Mouse (Mus musculus): ENCODE results near the gene 9930021J03Rik. TPM values are rescaled to one million over a fixed set of nuclear protein-coding genes. Genes with fewer than 3 reads are reported as not detected.

9930021J03Rik gene
- 10 to 100 TPM; 37.2 to 47.7 (median 42.8) TPM for total RNA-seq (2022)

- DNase-seq (ENCODE audit: low spot score in 2 of 2), result peak; percentile 96 to 98
Observed at GRCm38 (mm10) chr19:29805917-29806785, at the start of gene 9930021J03Rik. Gene 9930021J03Rik (minus strand): TSS chr19:29805989.

- DNase-seq (ENCODE audit: low spot score in 2 of 2), result no peak
Observed at GRCm38 (mm10) chr19:29853711-29854110, 47.9 kb upstream of the 9930021J03Rik start.

- no peak for DNase-seq (ENCODE audit: low spot score in 2 of 2)
Observed at GRCm38 (mm10) chr19:29851036-29851690, 45.4 kb upstream of the 9930021J03Rik start.

GRCm38 (mm10) chr19:29849924-29850551, 44.2 kb upstream of the 9930021J03Rik start:
- no peak for DNase-seq (ENCODE audit: low spot score in 2 of 2)

GRCm38 (mm10) chr19:29844036-29844661, 38.4 kb upstream of the 9930021J03Rik start:
- DNase-seq (ENCODE audit: low spot score in 2 of 2), result peak in 1 of 2 experiments; percentile 24

GRCm38 (mm10) chr19:29843641-29844035, 37.8 kb upstream of the 9930021J03Rik start:
- DNase-seq (ENCODE audit: low spot score in 2 of 2), result no peak

- no peak for DNase-seq (ENCODE audit: low spot score in 2 of 2)
Observed at GRCm38 (mm10) chr19:29842973-29843372, 37.2 kb upstream of the 9930021J03Rik start.

- DNase-seq (ENCODE audit: low spot score in 2 of 2), result peak; percentile 21 to 25
Observed at GRCm38 (mm10) chr19:29840642-29841041, 34.9 kb upstream of the 9930021J03Rik start.

- DNase-seq (ENCODE audit: low spot score in 2 of 2), result no peak
Observed at GRCm38 (mm10) chr19:29838636-29839135, 32.9 kb upstream of the 9930021J03Rik start.

GRCm38 (mm10) chr19:29838171-29838570, 32.4 kb upstream of the 9930021J03Rik start:
- DNase-seq (ENCODE audit: low spot score in 2 of 2), result no peak

GRCm38 (mm10) chr19:29835364-29836034, 29.7 kb upstream of the 9930021J03Rik start:
- DNase-seq (ENCODE audit: low spot score in 2 of 2), result no peak

GRCm38 (mm10) chr19:29830911-29831310, 25.1 kb upstream of the 9930021J03Rik start:
- DNase-seq (ENCODE audit: low spot score in 2 of 2), result no peak

- DNase-seq (ENCODE audit: low spot score in 2 of 2), result no peak
Observed at GRCm38 (mm10) chr19:29828558-29828957, 22.8 kb upstream of the 9930021J03Rik start.

GRCm38 (mm10) chr19:29826686-29827085, 20.9 kb upstream of the 9930021J03Rik start:
- DNase-seq (ENCODE audit: low spot score in 2 of 2), result peak in 1 of 2 experiments; percentile 47

- no peak for DNase-seq (ENCODE audit: low spot score in 2 of 2)
Observed at GRCm38 (mm10) chr19:29825003-29825402, 19.2 kb upstream of the 9930021J03Rik start.

- no peak for DNase-seq (ENCODE audit: low spot score in 2 of 2)
Observed at GRCm38 (mm10) chr19:29824034-29824700, 18.4 kb upstream of the 9930021J03Rik start.

GRCm38 (mm10) chr19:29823456-29824010, 17.7 kb upstream of the 9930021J03Rik start:
- no peak for DNase-seq (ENCODE audit: low spot score in 2 of 2)

GRCm38 (mm10) chr19:29820966-29821365, 15.2 kb upstream of the 9930021J03Rik start:
- no peak for DNase-seq (ENCODE audit: low spot score in 2 of 2)

- peak; percentile 80 to 89 for DNase-seq (ENCODE audit: low spot score in 2 of 2)
Observed at GRCm38 (mm10) chr19:29812581-29813460, 7.0 kb upstream of the 9930021J03Rik start, which contains the start of gene Ranbp6. Gene Ranbp6 (minus strand): TSS chr19:29812974.

Data from layer of hippocampus, adult 8-10 months (tissue).